Mouse (Mus musculus) A20 (cell line): ENCODE data around the gene Gm10837.
A peak's percentile ranks its signal among the peaks of the same experiment; 100 is the strongest.

Experiments
- DNase-seq: peaks from one replicate; pipeline ENCODE4 v3.0.0-alpha.2; 2011; ENCODE audit warnings: low read depth, low spot score

The Gm10837 gene

GRCm38 (mm10) chr14:122479461-122480109 lies 10.8 kb upstream of the Gm10837 start:
- no peak for DNase-seq

GRCm38 (mm10) chr14:122480355-122480754 lies 10.0 kb upstream of the Gm10837 start:
- DNase-seq = no peak

- no peak for DNase-seq
These were observed 9.2 kb upstream of the Gm10837 start for GRCm38 (mm10) chr14:122481181-122481580.

GRCm38 (mm10) chr14:122482081-122483023 lies 8.0 kb upstream of the Gm10837 start:
- DNase-seq = no peak

- no peak for DNase-seq
These were observed 7.4 kb upstream of the Gm10837 start for GRCm38 (mm10) chr14:122483024-122483385.

- no peak for DNase-seq
These were observed 6.6 kb upstream of the Gm10837 start for GRCm38 (mm10) chr14:122483556-122484421.

GRCm38 (mm10) chr14:122484458-122484843 lies 5.9 kb upstream of the Gm10837 start:
- DNase-seq = no peak

GRCm38 (mm10) chr14:122484844-122485551 lies 5.4 kb upstream of the Gm10837 start:
- no peak for DNase-seq

GRCm38 (mm10) chr14:122485635-122486181 lies 4.7 kb upstream of the Gm10837 start:
- peak; percentile 72 for DNase-seq

- no peak for DNase-seq
These were observed 3.8 kb upstream of the Gm10837 start for GRCm38 (mm10) chr14:122486611-122487010.

GRCm38 (mm10) chr14:122487366-122487765 lies 3.0 kb upstream of the Gm10837 start:
- no peak for DNase-seq

GRCm38 (mm10) chr14:122489041-122489440 lies 1.3 kb upstream of the Gm10837 start:
- no peak for DNase-seq

GRCm38 (mm10) chr14:122489686-122490414 lies 536 bp upstream of the Gm10837 start:
- no peak for DNase-seq

GRCm38 (mm10) chr14:122491521-122491920 lies 1.1 kb downstream of the Gm10837 start:
- DNase-seq = no peak

GRCm38 (mm10) chr14:122492015-122492414 lies 1.6 kb downstream of the Gm10837 start:
- DNase-seq = no peak

- DNase-seq = peak; percentile 13
These were observed 18.7 kb downstream of the Gm10837 start for GRCm38 (mm10) chr14:122509058-122509457.

GRCm38 (mm10) chr14:122511519-122511918 lies 21.1 kb downstream of the Gm10837 start:
- no peak for DNase-seq

- no peak for DNase-seq
These were observed 23.2 kb downstream of the Gm10837 start for GRCm38 (mm10) chr14:122513511-122514036.

GRCm38 (mm10) chr14:122528475-122528874 lies 38.1 kb downstream of the Gm10837 start:
- no peak for DNase-seq
